Mouse (Mus musculus): ENCODE results near the gene Man1c1.

The Man1c1 gene

DNA sequence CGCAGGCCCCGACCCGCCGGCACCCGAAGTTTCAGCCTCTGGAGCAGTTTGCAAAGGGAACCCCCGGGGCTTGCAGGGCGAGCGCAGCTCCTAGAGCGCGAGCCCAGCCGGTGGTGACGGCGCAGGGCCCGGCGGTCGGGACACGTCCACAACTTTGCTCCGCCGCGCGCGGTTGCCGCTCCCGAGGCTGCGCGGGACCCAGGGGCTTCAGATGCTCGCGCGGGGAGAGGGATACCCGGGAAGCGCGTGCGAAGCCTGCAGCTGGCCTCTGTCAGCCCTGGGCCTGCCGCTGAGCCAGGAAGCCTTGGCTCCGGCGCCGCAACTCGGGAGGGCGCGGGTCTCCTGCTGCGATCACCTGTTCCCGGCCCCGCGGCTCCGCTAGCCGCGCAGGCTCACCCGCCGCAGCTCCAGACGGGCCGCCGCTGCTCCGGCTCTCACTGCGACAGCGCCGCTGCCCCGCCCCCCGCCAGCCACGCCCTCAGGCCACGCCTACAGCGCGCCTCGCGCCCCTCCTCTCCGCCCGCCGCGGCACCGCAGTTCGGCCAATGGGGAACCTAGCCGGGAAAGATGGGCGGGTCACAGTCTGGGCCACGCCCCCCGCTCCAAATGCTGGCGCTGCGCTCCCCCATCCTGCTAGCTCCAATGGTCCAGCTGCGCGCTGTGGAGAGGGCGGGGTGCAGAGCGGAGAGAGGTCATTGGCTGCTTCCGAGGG, at the start of gene Man1c1:
Gene Man1c1, minus strand, starts transcription at position 456 of the 712 bp plus-strand sequence.
- peak; percentile 99 for DNase-seq

DNA sequence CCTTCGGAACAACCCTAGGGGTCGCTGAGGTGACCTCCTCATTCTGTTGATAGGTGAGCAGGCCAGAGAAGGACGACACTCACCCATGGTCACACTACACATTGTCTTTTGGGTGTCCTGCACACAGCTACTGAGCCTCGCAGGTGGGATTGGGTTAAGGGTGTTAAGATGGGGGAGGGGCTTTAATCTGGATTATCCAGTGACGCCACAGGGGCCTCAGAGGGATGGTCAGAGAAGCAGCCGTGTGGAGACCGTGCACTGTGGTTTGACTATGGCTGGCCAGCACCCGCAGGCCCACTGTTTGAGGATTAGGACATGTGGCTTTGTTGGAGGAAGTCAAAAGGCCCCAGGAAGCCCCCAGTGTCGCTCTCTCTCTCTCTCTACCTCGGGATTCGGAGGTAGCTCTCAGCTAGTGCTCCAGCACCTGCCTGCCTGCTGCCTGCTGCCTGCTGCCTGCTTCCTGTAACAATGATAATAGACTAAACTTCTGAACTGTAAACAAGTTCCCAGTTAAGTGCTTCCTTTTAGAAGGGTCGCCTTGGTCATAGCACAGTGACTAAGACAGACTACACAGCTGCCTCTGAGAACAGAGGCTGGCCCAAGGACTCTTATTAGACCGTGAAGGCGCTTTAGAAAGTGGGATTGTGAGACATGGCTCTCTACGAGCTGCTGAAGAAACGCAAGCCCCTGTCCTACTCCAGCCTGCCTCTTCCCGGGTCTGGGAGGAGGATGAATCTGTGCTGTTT, 49.6 kb upstream of the Man1c1 start:
- DNase-seq, result peak in 1 of 2 experiments; percentile 28

DNA sequence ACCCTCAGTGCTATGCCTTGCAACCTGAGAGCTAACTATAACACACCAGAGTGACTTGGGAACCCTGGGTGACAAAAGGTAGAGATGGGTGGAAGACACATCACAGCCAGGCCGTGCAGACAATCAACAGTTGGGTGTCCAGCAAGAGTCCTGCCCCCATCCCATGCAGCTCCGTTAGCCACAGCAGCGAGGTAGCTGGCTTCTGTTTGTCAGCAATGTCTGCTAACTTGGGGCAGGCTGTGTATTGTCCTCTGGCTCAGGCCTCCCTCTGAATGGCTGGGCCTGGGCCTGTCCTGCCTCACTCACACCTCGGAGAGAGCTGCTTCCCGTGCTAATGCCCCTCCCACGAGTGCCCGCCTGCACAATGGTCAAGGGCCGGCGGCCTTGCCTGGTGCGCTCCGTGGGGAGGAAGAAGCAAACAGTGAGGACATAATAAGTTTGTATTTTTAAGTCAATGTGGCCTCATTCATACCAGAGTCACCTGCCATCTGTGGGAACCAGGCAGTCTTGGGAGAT, 48.9 kb upstream of the Man1c1 start:
- peak in 1 of 2 experiments; percentile 38 for DNase-seq

DNA sequence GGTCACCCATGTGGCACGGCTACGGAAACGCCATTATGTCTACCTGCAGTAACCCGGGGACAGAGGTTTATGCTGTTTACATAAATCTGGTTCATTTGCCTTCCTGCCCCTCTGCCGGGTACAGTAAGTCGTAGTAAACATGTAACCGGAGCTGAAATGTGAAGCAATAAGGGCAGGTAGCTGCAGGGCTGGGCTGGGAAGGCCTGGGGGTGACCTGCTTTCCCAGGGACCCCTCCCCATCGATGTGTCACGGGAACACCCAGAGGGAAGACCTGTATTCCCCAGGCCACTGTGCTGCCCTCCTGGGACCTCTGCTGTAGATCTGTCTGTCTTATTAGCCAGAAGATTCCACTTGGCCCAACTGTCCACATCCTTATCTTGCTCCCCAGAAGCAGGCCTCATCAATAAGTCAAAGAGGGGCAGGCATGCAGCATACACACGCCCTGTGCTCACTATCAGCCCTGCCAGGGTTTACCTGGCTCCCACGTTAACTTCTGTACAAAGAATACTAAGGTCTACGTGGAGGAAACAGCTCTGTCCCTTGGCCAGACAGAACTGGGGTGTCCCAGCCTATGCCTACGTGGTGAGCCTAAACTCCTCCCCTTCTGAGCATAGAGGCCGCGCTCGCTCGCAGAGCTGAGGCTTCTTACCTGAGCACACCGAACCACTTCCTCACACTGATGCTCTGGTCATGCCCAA, 47.7 kb upstream of the Man1c1 start:
- DNase-seq, result no peak

DNA sequence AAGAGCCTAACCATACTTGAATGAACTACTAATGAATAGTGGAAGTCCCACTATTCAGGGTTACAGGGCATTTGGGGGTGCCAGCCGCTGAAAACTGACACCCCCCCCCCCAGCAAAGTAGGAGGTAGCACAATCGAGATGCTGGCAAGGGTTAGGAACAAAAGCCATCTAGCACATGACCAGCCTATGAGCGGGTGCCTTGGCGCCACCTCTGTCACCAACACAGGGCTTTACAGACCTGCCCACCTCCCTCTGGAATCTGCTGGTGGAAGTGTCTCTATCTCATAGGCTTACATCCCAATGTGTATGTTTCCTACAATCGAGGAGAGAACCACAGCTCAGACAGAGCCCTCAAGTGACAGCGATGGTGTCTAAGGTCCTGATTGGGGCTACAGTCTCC, 46.7 kb upstream of the Man1c1 start:
- DNase-seq, result no peak

DNA sequence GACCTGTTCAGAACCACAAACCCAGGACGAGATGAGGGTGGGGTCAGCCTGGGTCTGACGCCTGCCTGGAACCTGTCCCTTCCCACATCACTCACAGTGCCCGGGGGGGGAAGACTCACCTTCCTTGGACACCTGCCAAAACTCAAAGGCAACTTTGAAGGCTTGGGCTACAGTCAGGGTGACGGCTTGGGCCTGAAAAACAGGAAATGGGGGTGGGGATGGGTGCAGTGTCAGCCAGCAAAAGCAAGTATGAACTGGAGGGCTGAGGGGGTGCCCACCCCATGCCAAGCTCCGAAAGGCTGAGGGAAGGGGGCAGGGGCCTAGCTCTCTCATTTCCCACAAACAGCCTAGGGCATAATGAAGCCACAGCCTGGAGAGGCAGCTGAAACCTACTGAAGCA, 46.2 kb upstream of the Man1c1 start:
- no peak for DNase-seq

DNA sequence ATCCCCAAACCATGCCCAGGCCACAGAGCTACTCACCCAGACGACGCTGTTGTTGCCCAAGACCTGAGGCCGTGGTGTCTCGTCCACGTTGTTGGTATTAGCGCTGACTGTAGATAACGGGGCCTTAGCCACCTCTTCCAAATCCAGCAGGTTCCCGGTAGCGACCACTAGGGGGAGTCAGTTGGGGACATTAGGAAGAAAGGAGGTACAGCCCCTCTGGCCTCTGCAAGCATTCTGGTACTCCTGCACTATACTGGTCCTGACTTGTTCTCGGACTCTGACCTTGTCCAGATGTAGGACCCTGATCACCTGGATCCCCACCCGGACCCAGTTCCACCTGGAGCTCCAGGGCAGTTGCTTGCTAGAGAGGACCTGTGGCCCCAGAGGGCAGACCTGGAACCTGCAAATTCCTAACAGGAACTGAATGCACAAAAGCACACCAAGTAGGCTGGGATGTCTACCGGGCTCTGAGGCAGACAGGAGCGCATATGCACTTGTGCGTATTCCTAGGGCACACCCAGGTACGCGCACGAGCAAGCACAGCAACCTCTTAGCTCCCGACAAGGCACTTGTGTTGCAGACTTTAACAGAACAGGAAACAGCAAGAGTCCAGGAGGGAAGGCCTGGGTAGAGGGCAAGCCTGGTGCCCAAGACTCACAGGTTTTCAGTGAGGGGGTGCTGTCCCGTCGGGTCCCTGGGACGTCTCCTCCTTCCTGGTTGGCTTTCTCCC, 45.4 kb upstream of the Man1c1 start:
- peak in 1 of 2 experiments; percentile 34 for DNase-seq

DNA sequence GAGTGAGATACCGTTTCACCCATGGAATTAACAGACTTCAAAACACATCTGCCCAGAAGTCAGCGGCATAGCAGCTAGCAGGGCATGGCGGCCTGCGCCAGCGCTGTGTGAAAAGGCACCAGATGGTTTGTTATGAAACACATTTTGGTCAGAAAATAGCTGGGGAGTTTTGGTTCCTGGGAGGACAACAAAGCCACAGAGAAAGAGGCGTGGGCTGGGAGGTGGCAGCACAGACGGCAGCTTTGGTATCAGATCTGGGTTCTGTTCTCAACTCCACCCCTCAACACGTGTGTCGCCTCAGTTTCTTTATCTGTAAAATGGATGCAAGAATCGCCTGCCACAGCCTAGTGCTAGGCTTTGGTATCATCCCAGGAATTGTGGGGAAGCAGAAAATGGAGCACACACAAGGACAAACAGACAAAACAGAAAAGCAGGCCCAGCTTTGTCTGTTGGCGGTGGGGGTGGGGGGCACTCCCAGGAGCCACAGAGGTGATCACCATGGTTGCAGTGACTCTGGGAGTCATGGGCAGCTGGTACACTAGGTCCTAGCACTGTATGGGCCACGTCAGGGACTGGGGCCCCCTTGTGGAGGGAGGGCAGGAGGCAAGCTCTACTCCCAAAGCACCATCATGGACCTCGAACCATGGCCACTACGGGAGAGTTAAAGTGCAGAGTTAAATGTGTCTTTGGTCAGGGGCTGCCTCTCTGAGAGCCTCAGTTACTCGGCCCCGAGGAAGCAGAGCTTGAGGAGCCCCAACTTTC, 42.0 kb upstream of the Man1c1 start:
- DNase-seq, result peak in 1 of 2 experiments; percentile 45

DNA sequence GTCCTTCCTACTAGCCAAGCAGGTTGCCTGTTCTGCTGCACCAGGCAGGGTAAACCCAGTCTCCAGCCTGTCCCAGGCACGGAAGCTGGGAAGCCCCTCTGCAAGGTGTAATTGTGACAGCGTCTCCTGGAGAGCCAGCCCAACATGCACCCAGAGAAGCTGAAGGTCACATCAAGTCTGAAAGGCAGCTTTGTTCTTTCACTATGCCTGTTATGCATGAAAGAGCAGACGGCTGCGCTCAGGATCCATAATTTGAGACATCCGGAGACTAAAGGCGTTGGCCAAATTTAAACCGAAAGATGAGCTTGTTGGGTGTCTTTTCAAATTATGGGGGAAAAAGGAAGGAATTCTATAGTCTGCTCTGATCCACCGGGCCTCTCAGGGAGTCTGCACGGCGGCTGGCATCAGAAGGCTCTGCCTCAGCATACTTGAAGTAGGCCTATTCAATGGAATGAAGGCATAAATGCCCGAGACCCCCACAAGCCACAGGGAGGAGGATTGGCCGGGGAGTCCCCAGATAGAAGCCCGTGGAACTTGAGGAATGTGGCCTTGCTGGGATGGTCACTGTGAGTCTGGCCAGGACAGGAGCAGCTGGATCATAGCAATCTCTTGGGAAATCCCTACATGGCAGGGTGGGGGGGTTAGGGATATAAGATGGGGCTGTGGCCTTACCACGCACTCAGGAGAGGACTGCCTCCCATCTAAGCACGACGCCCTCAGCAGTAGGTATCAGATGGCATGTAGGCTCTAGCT, 40.0 kb upstream of the Man1c1 start:
- peak in 1 of 2 experiments; percentile 53 for DNase-seq

DNA sequence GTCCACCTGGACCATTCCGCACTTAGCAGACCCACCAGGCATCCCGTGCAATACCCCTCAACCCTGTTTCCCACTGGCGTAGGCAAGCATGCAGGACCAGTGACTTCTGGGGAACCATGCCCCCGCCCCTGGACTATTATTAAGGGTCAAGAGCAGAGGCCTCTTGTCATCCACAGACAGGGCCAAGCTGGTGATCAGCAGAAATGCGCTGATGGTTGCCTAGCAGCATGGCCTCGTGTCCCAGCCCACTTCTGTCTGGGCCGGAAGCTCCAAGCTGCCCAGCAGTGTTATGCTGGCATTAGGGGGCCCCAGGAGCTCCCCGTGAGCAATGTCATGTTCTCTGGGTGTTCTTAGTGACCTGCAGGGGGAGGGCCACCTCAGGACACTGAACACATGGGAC, 37.9 kb upstream of the Man1c1 start:
- DNase-seq, result peak in 1 of 2 experiments; percentile 58

DNA sequence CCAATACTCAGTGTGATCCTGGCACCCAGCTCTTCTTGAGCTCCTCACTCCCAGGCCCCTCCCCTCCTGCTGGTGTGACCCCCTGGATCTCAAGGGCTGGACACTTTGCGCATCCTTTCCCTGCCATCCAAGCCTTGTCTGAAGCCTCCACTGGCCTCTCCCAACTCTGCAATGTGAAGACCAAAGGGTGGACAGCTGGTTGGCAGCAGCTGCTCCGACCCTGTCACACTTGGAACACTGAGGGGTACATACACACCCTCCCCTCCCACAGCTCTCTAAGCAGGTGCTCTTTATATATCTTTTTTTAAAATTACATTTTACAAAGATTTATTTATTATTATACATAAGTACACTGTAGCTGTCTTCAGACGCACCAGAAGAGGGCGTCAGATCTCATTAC, 36.1 kb upstream of the Man1c1 start:
- no peak for DNase-seq

DNA sequence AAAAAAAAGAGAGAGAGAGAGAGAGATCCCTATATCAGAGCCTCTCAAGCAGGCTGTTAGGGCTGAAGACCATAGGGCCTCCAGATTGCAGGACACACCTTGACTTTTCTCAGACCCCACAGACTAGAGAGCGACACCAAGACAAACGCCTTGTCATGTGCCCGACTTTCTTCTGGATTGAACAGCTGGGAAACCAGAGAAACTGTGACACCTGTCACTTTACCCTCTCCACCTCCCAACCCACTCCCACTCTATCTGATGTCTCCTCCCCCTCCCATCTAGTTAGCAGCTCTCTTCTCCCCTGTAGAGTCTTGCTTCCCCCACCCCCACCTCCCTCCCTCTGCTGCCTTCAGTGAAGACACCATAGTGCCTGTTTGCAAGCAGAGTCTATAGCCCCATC, 35.4 kb upstream of the Man1c1 start:
- no peak for DNase-seq

DNA sequence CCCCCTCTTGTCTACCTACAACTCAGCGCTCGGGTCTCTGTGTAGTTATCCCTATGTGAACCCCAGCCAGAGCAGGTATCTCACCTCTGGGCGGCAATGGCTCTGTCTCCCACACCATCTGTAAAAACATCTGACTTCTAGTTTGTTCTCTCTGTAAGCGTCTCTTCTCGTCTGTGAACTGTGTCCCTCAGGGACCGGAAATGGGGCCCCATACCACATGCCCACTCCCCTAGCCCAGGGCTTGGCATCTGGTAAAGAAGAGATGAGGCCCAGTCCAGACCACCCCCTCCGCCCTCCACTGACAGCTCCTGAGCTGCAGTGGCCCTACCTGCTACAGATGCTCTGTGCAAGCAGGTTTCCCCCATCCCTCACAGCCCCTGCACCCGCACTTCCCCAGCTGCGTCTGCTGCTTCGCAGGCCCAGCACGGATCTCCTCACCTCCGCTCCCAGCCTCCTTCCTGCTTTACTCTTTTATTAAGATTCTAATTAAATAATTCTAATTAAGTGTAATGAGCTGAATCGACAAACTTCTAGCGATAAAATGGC, 33.3 kb upstream of the Man1c1 start:
- no peak for DNase-seq

DNA sequence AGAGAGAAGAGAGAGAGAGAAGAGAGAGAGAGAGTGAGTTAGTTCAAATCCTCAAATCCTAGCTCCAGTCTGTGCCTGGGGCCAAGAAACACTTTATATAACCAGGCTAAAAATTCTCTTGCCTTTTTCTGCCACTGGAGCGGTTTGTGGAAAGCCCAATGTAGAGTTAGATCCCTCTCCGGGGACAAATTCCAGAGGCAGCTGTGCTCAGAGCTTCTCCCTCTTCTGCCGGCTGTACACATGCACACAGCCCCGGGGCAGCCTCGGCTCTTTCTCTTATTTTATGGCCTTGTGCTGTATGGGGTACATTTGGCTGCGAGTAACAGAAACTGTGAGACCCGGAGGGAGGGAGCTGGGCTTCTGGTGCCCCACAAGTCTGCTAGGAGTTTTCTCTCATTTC, 32.1 kb upstream of the Man1c1 start:
- no peak for DNase-seq

DNA sequence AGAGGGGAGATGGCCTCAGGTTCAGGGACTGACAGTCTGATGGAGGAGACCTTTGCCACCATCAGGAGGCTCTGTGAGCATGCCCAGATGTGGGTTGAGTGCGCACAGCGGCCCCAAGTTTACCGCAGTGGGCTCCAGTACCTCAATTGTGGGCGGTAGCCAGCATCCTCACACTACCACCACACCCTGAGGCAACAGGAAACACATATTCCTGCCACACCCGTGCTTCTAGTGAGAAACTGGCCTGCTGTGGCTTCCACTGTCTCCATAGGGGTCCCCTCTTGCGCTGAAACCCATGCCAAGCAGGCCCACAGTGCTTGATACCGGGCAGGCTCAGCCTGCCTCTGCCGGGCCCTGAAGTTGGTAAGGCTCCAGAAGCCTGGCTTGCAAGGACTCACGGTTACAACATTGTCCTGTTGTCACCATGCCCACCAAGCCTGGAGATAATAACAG, 30.6 kb upstream of the Man1c1 start:
- peak in 1 of 2 experiments; percentile 54 for DNase-seq

DNA sequence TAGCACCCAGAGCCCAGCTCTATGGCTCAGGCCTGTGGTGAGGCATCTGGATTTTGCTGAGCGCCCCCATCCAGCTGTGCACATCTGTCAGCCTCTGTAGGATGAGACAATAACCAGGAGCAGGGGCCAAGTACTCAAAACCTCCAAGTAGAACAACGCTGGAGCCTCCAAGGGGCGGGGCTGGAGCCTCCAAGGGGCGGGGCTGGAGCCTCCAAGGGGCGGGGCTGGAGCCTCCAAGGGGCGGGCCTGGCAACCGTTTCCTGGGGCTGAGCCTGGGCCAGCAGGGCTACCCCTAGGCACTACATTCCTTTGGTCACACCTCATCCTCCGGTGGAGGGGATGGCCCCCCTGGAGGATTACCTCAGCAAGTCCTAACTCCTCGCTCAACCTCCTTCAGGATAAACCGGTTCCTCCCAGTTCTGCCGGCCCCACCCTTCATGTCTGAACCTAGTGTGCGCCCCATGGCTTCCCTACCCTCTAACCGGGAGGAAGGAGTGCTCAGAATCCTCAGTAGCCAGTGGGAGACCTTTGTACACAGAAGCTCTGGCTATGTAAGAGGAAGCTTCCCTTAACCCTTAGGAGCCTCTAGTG, 30.0 kb upstream of the Man1c1 start:
- peak; percentile 77 to 85 for DNase-seq

DNA sequence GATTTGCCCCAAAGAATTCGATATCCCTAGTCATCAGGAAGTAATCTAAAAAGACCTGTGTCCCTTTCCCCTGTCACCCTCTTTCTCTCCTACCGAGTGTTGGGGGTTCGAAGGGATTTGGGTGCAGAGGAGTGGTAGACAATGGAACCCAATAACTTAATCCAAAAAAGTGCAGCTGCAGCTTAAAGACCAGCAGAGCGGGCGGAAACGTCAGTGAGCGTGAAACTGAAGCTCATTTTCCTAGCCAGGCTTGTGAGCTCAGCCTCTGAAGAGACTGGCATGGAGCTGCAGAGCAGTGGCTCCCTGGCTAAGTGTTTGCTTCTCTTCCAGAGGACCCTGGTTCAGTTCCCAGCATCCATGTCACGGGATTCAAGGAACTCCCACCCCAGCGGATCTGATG, 29.3 kb upstream of the Man1c1 start:
- no peak for DNase-seq

DNA sequence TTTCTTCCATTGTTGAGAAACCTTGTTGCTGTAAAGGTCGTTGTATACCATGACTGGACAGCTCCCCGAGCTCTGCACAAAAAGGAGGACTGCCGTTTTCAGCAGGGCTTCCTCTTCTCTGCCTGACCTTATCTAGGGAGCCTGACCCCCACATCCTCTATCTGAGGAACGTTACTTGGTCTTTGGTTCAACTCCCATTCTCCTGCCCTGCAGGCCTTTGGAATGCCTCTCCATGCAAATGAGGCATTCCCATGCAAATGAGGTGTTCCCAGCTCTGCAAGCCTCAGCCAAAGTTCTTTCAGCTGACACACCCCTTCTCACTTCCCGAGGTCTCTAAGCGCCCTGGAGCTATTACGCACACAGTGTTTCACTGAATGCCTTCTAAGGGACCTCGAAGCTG, 26.0 kb upstream of the Man1c1 start:
- DNase-seq, result peak; percentile 41 to 52

DNA sequence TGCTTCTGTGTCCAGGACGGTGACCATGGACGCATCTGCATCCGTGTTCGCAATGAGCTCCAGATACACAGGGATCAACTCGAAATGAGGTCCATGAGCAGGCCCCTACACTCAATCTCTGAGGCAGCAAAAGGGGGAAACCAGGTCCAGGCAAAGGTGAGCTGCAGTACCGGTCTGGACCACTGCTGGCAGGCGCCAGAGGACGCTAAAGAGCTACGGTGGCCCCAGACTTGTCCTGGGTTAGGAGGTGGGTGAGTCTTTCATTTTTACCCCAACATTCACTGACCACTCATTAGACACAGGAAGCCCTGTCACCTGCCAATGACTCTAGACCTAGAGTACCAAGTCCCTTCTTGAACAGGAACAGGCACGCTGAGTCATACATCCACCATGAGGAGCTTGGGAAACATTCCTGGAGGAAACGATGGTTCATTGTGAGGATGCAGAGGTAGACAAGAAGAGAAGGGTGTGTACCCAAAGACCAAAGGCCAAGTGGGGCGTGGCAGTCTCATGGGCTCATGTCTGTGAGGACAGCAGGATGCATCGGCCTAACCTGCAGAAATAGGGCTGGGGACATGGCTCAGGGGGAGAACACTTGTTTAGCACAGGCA, 21.8 kb upstream of the Man1c1 start:
- peak; percentile 46 to 51 for DNase-seq

DNA sequence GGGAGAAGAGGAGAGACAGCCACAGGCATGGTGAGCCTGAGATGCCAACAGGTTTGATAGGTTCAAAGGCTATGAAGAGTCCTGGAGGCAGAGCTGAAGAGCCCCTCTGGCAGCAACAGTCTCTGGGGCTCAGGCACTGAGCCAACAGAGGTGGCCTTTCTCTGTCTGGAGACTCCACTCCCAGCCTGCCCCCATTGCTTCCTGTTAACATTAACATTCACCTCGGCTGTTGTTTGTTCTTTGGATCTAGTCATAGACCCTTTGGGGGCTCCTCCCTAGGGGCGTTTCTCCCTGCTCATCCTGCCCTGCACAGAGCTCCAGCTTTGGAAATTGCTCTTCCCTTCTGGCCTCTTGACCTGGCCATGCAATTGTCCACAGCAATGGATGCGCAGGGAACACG, 20.9 kb upstream of the Man1c1 start:
- peak; percentile 27 to 57 for DNase-seq

All from kidney, postnatal 4 days (tissue).